Mouse (Mus musculus): ENCODE measurements at regions not wholly inside any gene's neighbourhood (a gene's known extent, or its start where the extent isn't known, plus 50 kb on each side); places are given as distances from the start of the nearest gene placed in this dataset.

GRCm38 (mm10) chr10:9242596-9243280, 356.9 kb upstream of the Sash1 start:
- Histone ChIP-seq H3ac (ENCODE audit: control insufficient read depth, insufficient read length, low read depth) (no peak overlapping the region), H3K36me3 (ENCODE audit: control insufficient read depth, insufficient read depth) (no peaks in the 10 kb centered on the region), H3K79me3 (ENCODE audit: low read depth) (no peaks in the 10 kb centered on the region), H3K79me2 (ENCODE audit: control insufficient read depth, insufficient read depth) (no peaks in the 10 kb centered on the region), H3K4me3 (ENCODE audit: insufficient read depth, poor library complexity, severe bottlenecking) (no peak overlapping the region), H3K27me3 (ENCODE audit: control insufficient read depth, insufficient read depth, insufficient read length) (no peaks in the 10 kb centered on the region)
- no peak for TF ChIP-seq FOSL1 (IDR thresholded peaks at IDR 0.05; ENCODE audit: insufficient read depth, low read length, poor library complexity, severe bottlenecking)
- TF ChIP-seq MAX (IDR thresholded peaks at IDR 0.05), result no peak
- TF ChIP-seq MYOD1 (IDR thresholded peaks at IDR 0.05; ENCODE audit: control insufficient read depth, insufficient read length, low read depth), result no peak
- no peak for TF ChIP-seq USF1 (IDR thresholded peaks at IDR 0.05; ENCODE audit: low read depth)
- no peak for TF ChIP-seq CEBPB (IDR thresholded peaks at IDR 0.05; ENCODE audit: low read depth)
- no peak for TF ChIP-seq MYOG (IDR thresholded peaks at IDR 0.05; ENCODE audit: control insufficient read depth, extremely low read depth, insufficient read length)
- no peak for TF ChIP-seq CTCF (IDR thresholded peaks at IDR 0.05; ENCODE audit: control insufficient read depth, insufficient read depth, insufficient read length)

- no peaks in the 10 kb centered on the region for H3K79me2 ChIP-seq (ENCODE audit: control insufficient read depth, insufficient read depth)
- H3K79me3 ChIP-seq (ENCODE audit: low read depth), result no peaks in the 10 kb centered on the region
- no peak overlapping the region for H3ac ChIP-seq (ENCODE audit: control insufficient read depth, insufficient read length, low read depth)
- no peak overlapping the region for H3K4me3 ChIP-seq (ENCODE audit: insufficient read depth, poor library complexity, severe bottlenecking)
- TF ChIP-seq MYOG (IDR thresholded peaks at IDR 0.05; ENCODE audit: control insufficient read depth, extremely low read depth, insufficient read length), result no peak
- TF ChIP-seq FOSL1 (IDR thresholded peaks at IDR 0.05; ENCODE audit: insufficient read depth, low read length, poor library complexity, severe bottlenecking), result no peak
- no peak for TF ChIP-seq MAX (IDR thresholded peaks at IDR 0.05)
- no peak for TF ChIP-seq USF1 (IDR thresholded peaks at IDR 0.05; ENCODE audit: low read depth)
- no peak for TF ChIP-seq CTCF (IDR thresholded peaks at IDR 0.05; ENCODE audit: control insufficient read depth, insufficient read depth, insufficient read length)
- no peak for TF ChIP-seq MYOD1 (IDR thresholded peaks at IDR 0.05; ENCODE audit: control insufficient read depth, insufficient read length, low read depth)
- TF ChIP-seq CEBPB (IDR thresholded peaks at IDR 0.05; ENCODE audit: low read depth), result no peak
- H3K27me3 ChIP-seq (ENCODE audit: control insufficient read depth, insufficient read depth, insufficient read length), result no peaks in the 10 kb centered on the region
- no peaks in the 10 kb centered on the region for H3K36me3 ChIP-seq (ENCODE audit: control insufficient read depth, insufficient read depth)
These were observed 354.1 kb upstream of the Sash1 start for GRCm38 (mm10) chr10:9239956-9240355.

DNA sequence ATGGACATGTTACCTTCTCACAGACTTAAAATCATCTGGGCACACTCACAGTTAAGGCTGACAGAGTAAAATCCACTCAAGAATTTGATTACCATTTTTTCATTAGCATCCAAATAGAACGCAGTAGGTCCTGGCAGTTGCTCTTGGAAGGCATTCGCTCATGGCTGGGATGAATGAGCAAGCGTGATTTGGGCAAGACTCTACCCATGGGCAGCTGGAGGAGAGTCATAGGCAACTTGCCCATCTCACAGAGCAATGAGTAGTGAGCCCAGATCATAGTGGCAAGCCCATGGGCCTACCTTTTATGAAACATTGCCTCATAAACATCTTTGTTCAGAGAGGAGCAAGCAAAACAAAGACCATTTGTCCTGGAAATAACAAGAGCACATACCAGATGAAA, 345.9 kb upstream of the Sash1 start:
- no peak for TF ChIP-seq MYOD1 (IDR thresholded peaks at IDR 0.05; ENCODE audit: control insufficient read depth, insufficient read length, low read depth)
- no peak for TF ChIP-seq MYOG (IDR thresholded peaks at IDR 0.05; ENCODE audit: control insufficient read depth, extremely low read depth, insufficient read length)
- TF ChIP-seq CTCF (IDR thresholded peaks at IDR 0.05; ENCODE audit: control insufficient read depth, insufficient read depth, insufficient read length), result no peak
- TF ChIP-seq MAX (IDR thresholded peaks at IDR 0.05), result no peak
- no peak for TF ChIP-seq FOSL1 (IDR thresholded peaks at IDR 0.05; ENCODE audit: insufficient read depth, low read length, poor library complexity, severe bottlenecking)
- TF ChIP-seq CEBPB (IDR thresholded peaks at IDR 0.05; ENCODE audit: low read depth), result no peak
- TF ChIP-seq USF1 (IDR thresholded peaks at IDR 0.05; ENCODE audit: low read depth), result no peak

DNA sequence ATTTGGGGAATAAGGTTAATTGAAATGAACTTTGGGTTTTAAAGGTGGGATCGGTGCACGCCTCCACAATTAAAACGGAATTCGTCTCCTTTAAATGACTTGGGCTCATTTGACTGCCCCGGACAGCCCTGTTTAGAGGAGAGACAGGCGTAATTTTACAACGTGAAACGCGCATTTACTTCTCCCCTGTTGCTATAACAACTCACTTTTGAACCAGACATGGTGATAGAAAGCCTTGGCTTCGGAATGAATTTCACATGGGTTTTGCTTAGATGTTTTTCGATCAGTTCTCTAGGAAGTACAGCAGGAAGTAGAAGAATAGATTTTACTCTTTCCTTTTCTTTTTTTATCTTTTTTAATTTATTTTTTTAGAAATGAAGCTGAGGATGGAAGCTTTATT, 343.2 kb upstream of the Sash1 start:
- H3K79me2 ChIP-seq (ENCODE audit: control insufficient read depth, insufficient read depth), result no peaks in the 10 kb centered on the region
- no peaks in the 10 kb centered on the region for H3K27me3 ChIP-seq (ENCODE audit: control insufficient read depth, insufficient read depth, insufficient read length)
- no peaks in the 10 kb centered on the region for H3K36me3 ChIP-seq (ENCODE audit: control insufficient read depth, insufficient read depth)
- H3K4me3 ChIP-seq (ENCODE audit: insufficient read depth, poor library complexity, severe bottlenecking), result no peak overlapping the region
- TF ChIP-seq USF1 (IDR thresholded peaks at IDR 0.05; ENCODE audit: low read depth) (no peak), MYOD1 (IDR thresholded peaks at IDR 0.05; ENCODE audit: control insufficient read depth, insufficient read length, low read depth) (no peak), FOSL1 (IDR thresholded peaks at IDR 0.05; ENCODE audit: insufficient read depth, low read length, poor library complexity, severe bottlenecking) (no peak), MYOG (IDR thresholded peaks at IDR 0.05; ENCODE audit: control insufficient read depth, extremely low read depth, insufficient read length) (no peak), CTCF (IDR thresholded peaks at IDR 0.05; ENCODE audit: control insufficient read depth, insufficient read depth, insufficient read length) (no peak), CEBPB (IDR thresholded peaks at IDR 0.05; ENCODE audit: low read depth) (no peak), MAX (IDR thresholded peaks at IDR 0.05) (no peak)
- no peak overlapping the region for H3ac ChIP-seq (ENCODE audit: control insufficient read depth, insufficient read length, low read depth)
- no peaks in the 10 kb centered on the region for H3K79me3 ChIP-seq (ENCODE audit: low read depth)

More for the DNA sequence above, 345.9 kb upstream of the Sash1 start:
- Histone ChIP-seq H3K27me3 (ENCODE audit: control insufficient read depth, insufficient read depth, insufficient read length) (no peaks in the 10 kb centered on the region), H3K4me3 (ENCODE audit: insufficient read depth, poor library complexity, severe bottlenecking) (no peak overlapping the region), H3K79me2 (ENCODE audit: control insufficient read depth, insufficient read depth) (no peaks in the 10 kb centered on the region), H3K79me3 (ENCODE audit: low read depth) (no peaks in the 10 kb centered on the region), H3ac (ENCODE audit: control insufficient read depth, insufficient read length, low read depth) (no peak overlapping the region), H3K36me3 (ENCODE audit: control insufficient read depth, insufficient read depth) (no peaks in the 10 kb centered on the region)

- Histone ChIP-seq H3K36me3 (ENCODE audit: control insufficient read depth, insufficient read depth) (no peaks in the 10 kb centered on the region), H3K4me3 (ENCODE audit: insufficient read depth, poor library complexity, severe bottlenecking) (no peak overlapping the region), H3K27me3 (ENCODE audit: control insufficient read depth, insufficient read depth, insufficient read length) (no peaks in the 10 kb centered on the region), H3K79me2 (ENCODE audit: control insufficient read depth, insufficient read depth) (no peaks in the 10 kb centered on the region), H3ac (ENCODE audit: control insufficient read depth, insufficient read length, low read depth) (no peak overlapping the region), H3K79me3 (ENCODE audit: low read depth) (no peaks in the 10 kb centered on the region)
- TF ChIP-seq CTCF (IDR thresholded peaks at IDR 0.05; ENCODE audit: control insufficient read depth, insufficient read depth, insufficient read length) (no peak), MYOD1 (IDR thresholded peaks at IDR 0.05; ENCODE audit: control insufficient read depth, insufficient read length, low read depth) (no peak), CEBPB (IDR thresholded peaks at IDR 0.05; ENCODE audit: low read depth) (no peak), MYOG (IDR thresholded peaks at IDR 0.05; ENCODE audit: control insufficient read depth, extremely low read depth, insufficient read length) (no peak), USF1 (IDR thresholded peaks at IDR 0.05; ENCODE audit: low read depth) (no peak), FOSL1 (IDR thresholded peaks at IDR 0.05; ENCODE audit: insufficient read depth, low read length, poor library complexity, severe bottlenecking) (no peak), MAX (IDR thresholded peaks at IDR 0.05) (no peak)
These were observed 341.5 kb upstream of the Sash1 start for GRCm38 (mm10) chr10:9227361-9227760.

All from C2C12 (cell line).